Mouse (Mus musculus) thymus, adult 2 months (tissue): Measurements from ENCODE around the gene Stk10. TPM values are rescaled to one million over a fixed set of nuclear protein-coding genes. Genes with fewer than 3 reads are reported as not detected.

Source experiments
- DNase-seq: peaks from one replicate; pipeline ENCODE4 v3.0.0; 2021
- H3K27ac ChIP-seq: fragments of 200-500 bp; 2 replicates; pipeline ENCODE4 v1.5.1; 2012; ENCODE audit warnings: low read length, control low read depth; ENCODE audit not compliant: control insufficient read depth, insufficient read depth
- H3K27me3 ChIP-seq: fragments of 200-500 bp; 2 replicates; pipeline ENCODE4 v1.6.1; 2012; ENCODE audit warnings: mild to moderate bottlenecking, low read length, moderate library complexity, mixed read lengths; ENCODE audit not compliant: control insufficient read depth, insufficient read depth
- H3K36me3 ChIP-seq: fragments of 200-500 bp; 2 replicates; pipeline ENCODE4 v1.6.1; 2012; ENCODE audit warnings: mild to moderate bottlenecking, low read length, moderate library complexity; ENCODE audit not compliant: control insufficient read depth, insufficient read depth
- H3K4me1 ChIP-seq: fragments of 200-500 bp; replicated peaks from 2 replicates; pipeline ENCODE4 v1.6.1; 2012; ENCODE audit warnings: low read length; ENCODE audit not compliant: control insufficient read depth, insufficient read depth
- H3K4me3 ChIP-seq: fragments of 200-500 bp; 2 replicates; pipeline ENCODE4 v1.5.1; 2012; ENCODE audit warnings: mild to moderate bottlenecking, low read length, control low read depth, moderate library complexity; ENCODE audit not compliant: control insufficient read depth, insufficient read depth
- CTCF ChIP-seq: fragments of 200-500 bp; IDR thresholded peaks from 2 replicates; pipeline ENCODE4 v1.5.1; 2012; ENCODE audit warnings: mild to moderate bottlenecking, control low read depth, low read length, moderate library complexity, borderline replicate concordance; ENCODE audit not compliant: control insufficient read depth, poor library complexity, insufficient read depth; ENCODE audit errors: extremely low read depth
- POLR2A ChIP-seq: fragments of 200-500 bp; IDR thresholded peaks from 2 replicates; pipeline ENCODE4 v1.6.1; 2012; ENCODE audit warnings: mild to moderate bottlenecking, low read length, control low read depth, moderate library complexity; ENCODE audit not compliant: control insufficient read depth, poor library complexity, insufficient read depth; ENCODE audit errors: extremely low read depth
- WGBS: fragments of 180-500 bp; shearing (Covaris S2); methylation state at CpG from one replicate; pipeline ENCODE4 v1.1.7; 2018; 5-methylcytosine and 5-hydroxymethylcytosine counted together
- polyA plus RNA-seq: library from polyadenylated mRNA; depleted of rRNA; stranded (reverse); fragments of >200 nt; gene quantifications from 2 replicates; pipeline ENCODE4 v1.2.3, GENCODE M21; 2012

Gene Stk10
- polyA plus RNA-seq, 1 experiment = 50.3 TPM

- DNase-seq = no peak
- WGBS = 73% methylated on average over 4 of the region's 4 CpGs
- no peak overlapping the region for H3K27ac ChIP-seq
Observed at GRCm38 (mm10) chr11:32629713-32630211, 96.7 kb downstream of the Stk10 start.

GRCm38 (mm10) chr11:32632671-32633070 lies 99.6 kb downstream of the Stk10 start:
- Histone ChIP-seq H3K4me1 (no peaks in the 10 kb centered on the region), H3K36me3 (no peaks in the 10 kb centered on the region), H3K27me3 (no peaks in the 10 kb centered on the region), H3K4me3 (no peak overlapping the region), H3K27ac (no peak overlapping the region)
- TF ChIP-seq POLR2A = no peak
- no peak for TF ChIP-seq CTCF
- DNase-seq = no peak
- over 99% methylated on average over 5 of the region's 5 CpGs for WGBS

More at GRCm38 (mm10) chr11:32629713-32630211, 96.7 kb downstream of the Stk10 start:
- H3K27me3 ChIP-seq = no peaks in the 10 kb centered on the region
- TF ChIP-seq CTCF (no peak), POLR2A (no peak)
- H3K4me1 ChIP-seq = no peaks in the 10 kb centered on the region
- H3K36me3 ChIP-seq = no peaks in the 10 kb centered on the region
- no peak overlapping the region for H3K4me3 ChIP-seq

- no peak overlapping the region for H3K27ac ChIP-seq
- WGBS = 84% methylated on average over 3 of the region's 3 CpGs
- TF ChIP-seq POLR2A (no peak), CTCF (no peak)
- no peaks in the 10 kb centered on the region for H3K27me3 ChIP-seq
- H3K4me1 ChIP-seq = no peaks in the 10 kb centered on the region
- H3K36me3 ChIP-seq = no peaks in the 10 kb centered on the region
- DNase-seq = no peak
- no peak overlapping the region for H3K4me3 ChIP-seq
Observed at GRCm38 (mm10) chr11:32633542-32633941, 100.4 kb downstream of the Stk10 start.

- TF ChIP-seq POLR2A (no peak), CTCF (no peak)
- H3K4me3 ChIP-seq = no peak overlapping the region
- no peak for DNase-seq
- H3K4me1 ChIP-seq = no peaks in the 10 kb centered on the region
- H3K27ac ChIP-seq = no peak overlapping the region
- WGBS = 49% methylated on average over 2 of the region's 2 CpGs
- H3K36me3 ChIP-seq = no peaks in the 10 kb centered on the region
- H3K27me3 ChIP-seq = no peaks in the 10 kb centered on the region
Observed at GRCm38 (mm10) chr11:32634143-32634542, 101.0 kb downstream of the Stk10 start.

GRCm38 (mm10) chr11:32634842-32635241 lies 101.7 kb downstream of the Stk10 start:
- Histone ChIP-seq H3K4me3 (no peak overlapping the region), H3K27ac (no peak overlapping the region), H3K27me3 (no peaks in the 10 kb centered on the region), H3K36me3 (no peaks in the 10 kb centered on the region), H3K4me1 (no peaks in the 10 kb centered on the region)
- no peak for TF ChIP-seq CTCF
- TF ChIP-seq POLR2A = no peak
- 76% methylated on average over 2 of the region's 2 CpGs for WGBS
- DNase-seq = no peak

GRCm38 (mm10) chr11:32636275-32636674 lies 103.2 kb downstream of the Stk10 start:
- whole genome bisulfite sequencing = 94% methylated on average over 4 of the region's 4 CpGs
- H3K36me3 ChIP-seq = no peaks in the 10 kb centered on the region
- no peak for DNase-seq
- no peaks in the 10 kb centered on the region for H3K27me3 ChIP-seq
- H3K27ac ChIP-seq = no peak overlapping the region
- no peaks in the 10 kb centered on the region for H3K4me1 ChIP-seq
- no peak for TF ChIP-seq POLR2A
- no peak for TF ChIP-seq CTCF
- H3K4me3 ChIP-seq = no peak overlapping the region
